Mouse (Mus musculus) kidney, postnatal 14 days (tissue): Measurements from ENCODE around the gene Wnt4.

Experiments
- DNase-seq: peaks from one replicate; pipeline ENCODE4 v3.0.0; 2022; ENCODE audit warnings: mixed read lengths

The Wnt4 gene

DNA sequence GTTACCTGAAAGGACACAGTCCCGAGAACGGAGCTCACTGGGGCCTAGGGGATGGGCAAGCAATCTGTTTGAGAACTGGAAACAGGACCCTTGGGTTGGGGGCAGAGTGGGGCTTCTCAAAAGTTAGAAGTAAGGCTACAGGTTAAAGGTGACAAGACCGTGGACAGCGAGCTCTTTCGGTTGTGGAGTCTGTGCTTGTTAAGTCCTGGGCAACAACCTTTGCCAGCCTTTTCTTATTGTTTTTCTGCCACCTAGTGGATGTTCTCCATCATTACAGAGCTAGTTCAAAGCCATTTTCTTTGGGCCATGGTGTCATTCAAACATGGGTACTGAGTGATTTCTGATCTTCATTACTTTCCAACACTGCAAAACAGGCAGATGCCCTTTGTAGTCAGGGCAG, 31.1 kb downstream of the Wnt4 start:
- DNase-seq = peak; percentile 50

DNA sequence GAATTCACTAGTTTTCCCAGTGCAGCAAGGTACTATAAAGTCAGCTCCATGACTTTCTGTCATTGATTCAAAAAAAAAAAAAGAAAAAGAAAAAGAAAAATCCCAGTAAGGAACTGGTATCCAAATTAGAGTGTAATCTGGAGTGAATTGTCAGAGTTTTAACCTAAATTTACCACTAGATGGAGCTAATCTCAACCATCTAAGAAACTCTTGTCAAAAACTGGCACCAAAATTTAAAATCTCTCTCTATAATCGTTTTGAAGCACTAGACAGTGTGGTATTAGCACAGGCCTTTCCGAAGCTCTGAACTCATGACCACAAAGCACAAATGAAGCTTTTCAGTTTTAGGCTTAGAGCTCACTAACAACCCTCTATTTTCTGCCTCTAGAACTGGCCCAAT, 36.2 kb downstream of the Wnt4 start:
- no peak for DNase-seq

DNA sequence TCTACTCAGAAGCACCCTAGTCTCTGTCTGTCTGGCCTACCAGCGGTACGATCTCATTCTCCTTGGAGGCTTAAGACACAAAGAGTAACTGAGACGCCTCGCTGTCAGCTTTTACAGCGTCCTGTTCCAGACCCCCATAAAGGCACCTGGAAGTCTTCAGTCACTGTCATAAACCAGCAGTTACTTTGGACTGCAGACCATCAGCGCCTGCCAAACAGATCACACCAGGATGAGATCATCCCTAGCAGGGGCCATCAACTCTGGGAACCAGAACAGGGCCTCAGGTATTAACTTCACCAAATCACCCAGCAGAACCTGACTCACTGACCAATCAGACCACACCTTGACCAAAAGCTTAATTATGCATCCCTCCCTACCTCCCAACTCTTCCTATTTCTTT, 37.3 kb downstream of the Wnt4 start:
- DNase-seq = no peak

DNA sequence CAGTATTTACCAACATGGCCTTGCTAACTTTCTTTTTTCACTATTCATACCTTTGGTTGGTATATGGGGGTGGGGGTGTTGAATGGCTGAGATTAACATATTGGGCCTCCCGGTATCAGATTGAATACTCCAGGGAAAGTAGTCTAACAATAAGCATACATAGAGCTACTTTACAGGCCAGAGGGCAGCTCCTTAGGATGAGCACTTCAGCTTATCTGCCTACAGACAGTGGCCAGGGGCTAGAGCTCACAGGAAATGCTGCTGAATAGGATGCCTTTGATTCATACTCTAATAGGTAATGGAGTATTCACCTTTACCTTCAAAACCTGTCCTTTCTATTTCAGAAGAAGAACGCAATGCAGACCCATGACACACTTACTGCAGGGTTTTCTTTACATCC, 37.8 kb downstream of the Wnt4 start:
- no peak for DNase-seq

DNA sequence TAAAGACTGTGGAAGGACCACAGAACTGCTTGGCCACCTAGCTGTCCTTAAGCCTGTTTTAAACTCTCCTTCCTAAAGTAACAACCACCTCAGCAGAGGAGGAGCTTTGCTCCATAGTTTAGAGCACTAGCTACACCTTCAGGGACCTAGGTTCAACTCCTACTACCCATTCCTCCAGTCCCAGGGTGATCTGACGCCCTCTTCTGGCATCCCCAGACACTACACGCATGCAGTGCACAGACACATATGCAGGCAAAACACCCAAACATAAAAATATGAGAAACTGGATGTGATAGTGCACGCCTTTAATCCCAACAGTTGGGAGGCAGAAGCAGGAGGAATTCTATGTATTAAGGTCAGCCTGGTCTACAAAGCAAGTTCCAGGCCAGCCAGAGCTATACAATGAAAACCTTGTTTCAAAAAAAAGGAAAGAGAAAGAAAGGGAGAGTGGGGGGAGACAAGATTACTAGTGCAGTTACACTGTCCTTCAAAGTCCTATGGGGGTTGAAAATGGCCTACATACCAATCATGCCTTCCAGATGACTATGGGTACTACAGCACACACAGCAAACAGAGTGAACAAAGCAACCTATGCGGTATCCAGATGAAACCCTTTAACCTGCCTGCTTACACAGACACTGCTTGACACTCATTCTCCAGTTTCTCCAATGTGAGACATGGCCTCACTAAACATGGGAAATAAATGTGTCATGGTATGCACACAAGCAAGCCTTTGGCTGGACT, 38.9 kb downstream of the Wnt4 start:
- DNase-seq = no peak

DNA sequence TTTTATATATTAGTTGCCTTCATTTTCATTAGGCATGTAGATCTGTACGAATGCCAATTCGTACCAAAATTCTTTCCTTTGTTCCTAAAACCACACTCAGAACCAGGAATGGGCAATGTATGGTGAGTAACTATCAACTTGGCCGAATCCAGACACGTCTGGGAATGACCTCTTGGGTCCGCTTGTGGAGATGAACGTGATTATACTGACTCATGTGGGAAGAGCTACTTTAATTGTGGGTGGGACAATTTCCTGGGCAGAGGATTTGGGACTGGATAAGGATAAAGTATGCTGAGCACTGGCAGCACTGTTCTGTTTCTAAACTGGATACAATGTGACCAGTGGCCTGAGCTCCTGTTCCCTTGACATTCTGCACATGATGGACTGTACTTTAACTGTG, 47.6 kb downstream of the Wnt4 start:
- DNase-seq = no peak

DNA sequence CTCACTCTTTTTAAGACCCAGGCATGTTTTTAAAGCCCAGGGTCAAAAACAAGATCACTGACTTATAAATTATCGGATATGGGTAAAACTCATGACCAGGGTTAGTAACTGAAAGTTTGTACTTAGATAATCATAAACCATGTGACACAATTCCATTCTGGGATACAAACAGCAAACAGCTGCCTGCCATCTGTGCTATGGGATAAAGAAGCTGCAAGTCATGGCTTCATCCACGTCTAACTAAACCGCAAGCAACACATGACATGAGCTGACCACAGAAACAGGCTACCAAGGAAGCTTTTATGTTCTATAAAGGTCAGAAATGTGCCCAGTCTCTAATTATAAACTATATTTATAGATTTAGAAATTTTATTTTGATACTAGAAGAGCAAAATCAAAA, 49.2 kb downstream of the Wnt4 start:
- peak; percentile 46 for DNase-seq

DNA sequence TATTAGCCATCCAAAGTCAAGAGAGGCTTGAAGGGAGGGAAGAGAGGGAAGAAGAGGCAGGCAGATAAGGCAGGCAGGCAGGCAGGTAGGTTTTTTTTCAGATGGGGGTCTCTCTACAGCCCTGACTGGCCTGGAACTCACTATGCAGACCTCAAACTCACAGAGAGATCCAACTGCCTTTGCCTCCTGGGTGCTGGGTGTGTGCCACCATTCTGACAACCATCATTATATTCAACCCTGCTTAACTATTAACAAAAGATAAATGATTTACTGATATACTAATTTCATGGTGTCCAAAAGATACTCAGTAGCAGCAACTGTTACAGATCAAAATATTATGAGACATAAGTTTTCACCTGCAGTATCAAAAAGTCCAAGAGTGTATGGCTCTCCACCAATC, 54.8 kb downstream of the Wnt4 start:
- peak; percentile 33 for DNase-seq

DNA sequence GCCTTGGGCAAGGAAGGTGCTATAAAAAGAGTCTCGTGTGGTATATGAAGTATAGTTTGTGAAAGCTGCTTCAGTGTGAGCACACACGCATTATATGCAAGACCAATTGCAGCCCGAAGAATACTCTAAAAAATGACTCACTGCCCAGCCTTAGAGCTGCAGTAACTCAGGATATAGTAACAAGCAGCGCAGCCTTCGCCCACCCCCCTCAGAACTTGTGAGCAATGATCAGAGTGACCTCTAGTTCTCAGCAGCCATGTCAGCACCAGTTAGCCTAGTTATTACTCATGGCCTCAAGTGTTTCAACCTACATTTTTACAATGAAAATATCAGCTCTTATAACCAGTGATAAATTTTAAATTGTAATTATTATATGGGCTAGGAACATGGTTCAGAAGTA, 59.2 kb downstream of the Wnt4 start:
- no peak for DNase-seq

DNA sequence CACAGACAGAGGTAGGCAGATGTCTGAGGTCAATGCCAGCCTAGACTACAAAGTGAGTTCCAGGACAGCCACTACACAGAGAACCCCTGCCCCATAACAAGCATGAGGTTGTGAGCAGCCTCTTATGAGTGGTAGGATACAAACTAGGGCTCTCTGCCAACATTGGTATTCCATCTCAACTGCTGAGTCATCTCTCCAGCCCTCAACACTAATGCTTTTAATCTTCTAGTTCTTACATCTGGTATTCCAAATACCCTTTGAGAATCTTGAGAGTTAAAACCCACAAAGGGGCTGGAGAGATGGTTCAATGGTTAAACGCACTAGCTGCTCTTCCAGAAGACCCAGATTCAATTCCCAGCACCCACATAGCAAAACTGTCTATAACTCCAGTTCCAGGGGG, 62.1 kb downstream of the Wnt4 start:
- DNase-seq = peak; percentile 28

DNA sequence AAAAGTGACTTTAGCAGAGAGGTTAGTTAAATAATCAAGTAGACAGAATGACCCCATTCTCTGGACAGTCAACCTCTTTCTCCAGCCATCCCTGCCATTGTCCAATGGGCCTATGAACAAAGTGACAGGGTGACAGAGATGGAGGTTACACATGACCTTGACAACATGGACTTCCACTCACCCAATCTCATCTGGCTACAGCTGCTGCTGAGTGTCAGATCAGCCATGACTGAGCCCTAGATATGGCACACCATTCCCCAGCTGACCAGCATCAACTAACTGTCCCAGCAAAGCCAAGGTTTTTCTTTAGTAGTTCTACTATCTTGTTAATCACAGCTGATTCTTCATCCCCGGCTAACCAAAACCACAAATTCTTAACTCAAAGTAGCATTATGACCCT, 65.5 kb downstream of the Wnt4 start:
- no peak for DNase-seq

DNA sequence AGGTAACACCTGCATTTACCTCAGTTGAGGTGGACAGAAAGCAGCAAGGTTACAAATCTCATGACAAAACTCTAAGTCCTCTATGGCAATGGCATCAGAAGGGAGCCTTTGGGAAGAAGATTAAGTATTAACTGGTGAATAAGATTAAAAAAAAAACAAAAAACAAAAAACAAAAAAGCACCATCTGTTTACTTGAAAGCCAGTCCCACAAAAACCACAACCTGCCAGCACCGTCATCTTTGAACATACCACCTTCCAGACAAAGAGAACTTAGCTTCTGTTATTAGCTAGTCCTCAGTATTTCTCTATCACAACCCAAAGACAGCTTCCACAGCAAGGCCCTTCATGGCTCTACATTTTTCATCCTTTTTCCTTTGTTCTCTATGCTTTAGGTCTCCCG, 67.8 kb downstream of the Wnt4 start:
- no peak for DNase-seq

DNA sequence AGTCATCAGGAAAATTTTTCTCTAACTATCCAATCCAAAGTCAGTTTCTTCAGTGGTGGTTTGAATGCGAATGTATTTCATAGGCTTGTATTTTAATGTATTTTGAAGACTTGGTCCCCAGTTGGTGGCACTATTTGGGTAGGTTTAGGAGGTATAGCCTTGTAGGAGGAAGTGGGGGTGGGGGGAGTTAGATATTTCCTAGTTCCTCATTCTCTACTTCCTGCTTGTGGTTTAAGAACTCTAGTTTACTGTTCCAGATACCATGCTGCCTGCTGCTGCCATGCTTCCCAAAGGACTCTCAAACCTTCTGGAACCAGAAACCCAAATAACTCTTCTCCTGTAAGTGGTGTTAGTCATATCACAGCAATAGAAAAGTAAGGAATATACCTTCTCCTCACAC, 68.5 kb downstream of the Wnt4 start:
- DNase-seq = no peak
